Mouse (Mus musculus) heart, postnatal 0 days (tissue): ENCODE measurements at regions not wholly inside any gene's neighbourhood (a gene's known extent, or its start where the extent isn't known, plus 50 kb on each side); places are given as distances from the start of the nearest gene placed in this dataset.

Experiments
- ATAC-seq: fragments of 200-750 bp; cut with Nextera tagmentation; 2 replicates; pipeline ENCODE4 v1.8.0; 2017; ENCODE audit warnings: low read depth, moderate number of reproducible peaks, moderate library complexity; ENCODE audit not compliant: insufficient read depth
- DNase-seq: peaks from one replicate; pipeline ENCODE4 v3.0.0-alpha.2; 2016; ENCODE audit warnings: low spot score
- H3K27ac ChIP-seq: fragments of 300-500 bp; sonication (generic); 2 replicates; pipeline ENCODE4 v1.5.1; 2014; ENCODE audit warnings: low read depth, mild to moderate bottlenecking
- H3K27me3 ChIP-seq: fragments of 300-500 bp; sonication (generic); 2 replicates; pipeline ENCODE4 v1.6.1; 2014; ENCODE audit warnings: low read length, mixed read lengths; ENCODE audit not compliant: control insufficient read depth, insufficient read depth
- H3K36me3 ChIP-seq: fragments of 300-500 bp; sonication (generic); replicated peaks from 2 replicates; pipeline ENCODE4 v1.6.1; 2014; ENCODE audit warnings: low read length, mixed read lengths; ENCODE audit not compliant: control insufficient read depth, insufficient read depth
- H3K4me1 ChIP-seq: fragments of 300-500 bp; sonication (generic); 2 replicates; pipeline ENCODE4 v1.6.1; 2014; ENCODE audit warnings: antibody characterized with exemption; ENCODE audit not compliant: control insufficient read depth, insufficient read depth
- H3K4me2 ChIP-seq: fragments of 300-500 bp; sonication (generic); 2 replicates; pipeline ENCODE4 v1.6.1; 2014; ENCODE audit warnings: low read depth, mild to moderate bottlenecking, low read length, moderate library complexity
- H3K4me3 ChIP-seq: fragments of 300-500 bp; sonication (generic); 2 replicates; pipeline ENCODE4 v1.5.1; 2014; ENCODE audit warnings: low read depth, low read length
- H3K9ac ChIP-seq: fragments of 300-500 bp; sonication (generic); replicated peaks from 2 replicates; pipeline ENCODE4 v1.6.1; 2014; ENCODE audit warnings: low read depth, low read length, mixed read lengths
- H3K9me3 ChIP-seq: fragments of 300-500 bp; sonication (generic); replicated peaks from 2 replicates; pipeline ENCODE4 v1.6.1; 2016; ENCODE audit warnings: low read length; ENCODE audit not compliant: control insufficient read depth
- CTCF ChIP-seq: IDR thresholded peaks from 2 replicates; pipeline ENCODE4 v1.5.1; 2016; ENCODE audit warnings: antibody characterized with exemption, control low read depth, low read depth
- EP300 ChIP-seq: IDR thresholded peaks from 2 replicates; pipeline ENCODE4 v1.6.1; 2016; ENCODE audit warnings: antibody characterized with exemption, low read depth
- WGBS: fragments of 180-500 bp; shearing (Covaris S2); extraction: QIAGEN DNeasy Blood & Tissue Kit; methylation state at CpG from one replicate; pipeline ENCODE4 v1.1.7; 2014; 5-methylcytosine and 5-hydroxymethylcytosine counted together

GRCm38 (mm10) chr1:127079012-127079411 lies 125.8 kb upstream of the Mgat5 start:
- TF ChIP-seq EP300, result no peak
- TF ChIP-seq CTCF, result no peak
- H3K9me3 ChIP-seq, result no peaks in the 10 kb centered on the region
- H3K4me2 ChIP-seq, result no peak overlapping the region
- no peak for ATAC-seq
- no peak overlapping the region for H3K27ac ChIP-seq
- no peak overlapping the region for H3K9ac ChIP-seq
- no peaks in the 10 kb centered on the region for H3K27me3 ChIP-seq
- H3K4me1 ChIP-seq, result no peaks in the 10 kb centered on the region
- no peaks in the 10 kb centered on the region for H3K36me3 ChIP-seq
- DNase-seq, result no peak
- no peak overlapping the region for H3K4me3 ChIP-seq
- 65% methylated on average over 4 of the region's 4 CpGs for WGBS

DNA sequence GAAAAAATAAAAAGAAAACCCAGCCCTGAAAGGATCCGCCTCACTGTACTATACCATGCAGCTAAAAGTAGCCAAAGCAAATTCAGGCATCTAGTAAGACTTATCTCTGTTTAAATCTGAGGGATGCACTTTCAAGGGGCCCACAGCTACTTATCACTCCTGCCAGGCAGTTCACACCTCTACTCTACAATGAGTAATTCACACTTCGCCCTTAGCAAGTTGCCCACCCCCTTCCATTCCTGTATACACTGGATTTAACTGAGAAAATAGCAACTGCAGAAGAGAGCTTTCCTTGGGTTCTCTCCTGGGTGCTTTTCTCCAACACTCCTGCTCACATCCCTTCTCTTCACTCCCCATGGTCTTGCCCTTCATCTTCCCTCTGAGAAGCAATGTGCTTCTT lies 142.4 kb upstream of the Mgat5 start:
- no peaks in the 10 kb centered on the region for H3K27me3 ChIP-seq
- H3K36me3 ChIP-seq, result no peaks in the 10 kb centered on the region
- H3K9ac ChIP-seq, result no peak overlapping the region
- no peak for TF ChIP-seq CTCF
- no peak for TF ChIP-seq EP300
- ATAC-seq (no peak), DNase-seq (no peak)
- H3K4me1 ChIP-seq, result no peaks in the 10 kb centered on the region
- H3K27ac ChIP-seq, result no peak overlapping the region
- H3K4me2 ChIP-seq, result no peak overlapping the region
- 65% methylated on average over 2 of the region's 2 CpGs for WGBS
- no peaks in the 10 kb centered on the region for H3K9me3 ChIP-seq
- no peak overlapping the region for H3K4me3 ChIP-seq

- Histone ChIP-seq H3K4me2 (no peak overlapping the region), H3K36me3 (no peaks in the 10 kb centered on the region), H3K4me1 (no peaks in the 10 kb centered on the region), H3K4me3 (no peak overlapping the region), H3K9me3 (no peaks in the 10 kb centered on the region), H3K27me3 (no peaks in the 10 kb centered on the region), H3K27ac (no peak overlapping the region), H3K9ac (no peak overlapping the region)
- 76% methylated on average over 6 of the region's 6 CpGs for WGBS
- ATAC-seq, result no peak
- TF ChIP-seq CTCF (no peak), EP300 (no peak)
- no peak for DNase-seq
Measured at GRCm38 (mm10) chr1:127045711-127046420, 158.9 kb upstream of the Mgat5 start.

- TF ChIP-seq EP300 (no peak), CTCF (no peak)
- ATAC-seq, result no peak
- no peaks in the 10 kb centered on the region for H3K36me3 ChIP-seq
- H3K27me3 ChIP-seq, result no peaks in the 10 kb centered on the region
- H3K4me3 ChIP-seq, result no peak overlapping the region
- no peak overlapping the region for H3K4me2 ChIP-seq
- H3K9me3 ChIP-seq, result no peaks in the 10 kb centered on the region
- WGBS, result 91% methylated on average over 2 of the region's 2 CpGs
- no peaks in the 10 kb centered on the region for H3K4me1 ChIP-seq
- H3K9ac ChIP-seq, result no peak overlapping the region
- no peak overlapping the region for H3K27ac ChIP-seq
- no peak for DNase-seq
Measured at GRCm38 (mm10) chr1:127034748-127035147, 170.1 kb upstream of the Mgat5 start.

- DNase-seq (no peak), ATAC-seq (no peak)
- no peak overlapping the region for H3K4me2 ChIP-seq
- no peaks in the 10 kb centered on the region for H3K9me3 ChIP-seq
- H3K27ac ChIP-seq, result no peak overlapping the region
- H3K27me3 ChIP-seq, result no peaks in the 10 kb centered on the region
- no peak overlapping the region for H3K4me3 ChIP-seq
- no peaks in the 10 kb centered on the region for H3K4me1 ChIP-seq
- no peaks in the 10 kb centered on the region for H3K36me3 ChIP-seq
- WGBS, result 26% methylated on average over 4 of the region's 4 CpGs
- H3K9ac ChIP-seq, result no peak overlapping the region
- no peak for TF ChIP-seq EP300
- no peak for TF ChIP-seq CTCF
Measured at GRCm38 (mm10) chr1:127031563-127031962, 173.3 kb upstream of the Mgat5 start.

GRCm38 (mm10) chr1:127028872-127029497 lies 175.8 kb upstream of the Mgat5 start:
- 63% methylated on average over 1 of the region's 1 CpGs for WGBS
- no peak overlapping the region for H3K4me2 ChIP-seq
- H3K27ac ChIP-seq, result no peak overlapping the region
- no peaks in the 10 kb centered on the region for H3K36me3 ChIP-seq
- no peak overlapping the region for H3K4me3 ChIP-seq
- TF ChIP-seq CTCF (no peak), EP300 (no peak)
- H3K27me3 ChIP-seq, result no peaks in the 10 kb centered on the region
- H3K9ac ChIP-seq, result no peak overlapping the region
- ATAC-seq (no peak), DNase-seq (no peak)
- no peaks in the 10 kb centered on the region for H3K9me3 ChIP-seq
- no peaks in the 10 kb centered on the region for H3K4me1 ChIP-seq
